Mouse (Mus musculus) spleen, postnatal 10 days (tissue): ENCODE results near the gene Aspn.

Experiments used
- DNase-seq, 2 experiments: peaks; one replicate each; pipeline ENCODE4 v3.0.0; 2021 to 2022; ENCODE audit warnings: low spot score in 2 of 2

Aspn gene

DNA sequence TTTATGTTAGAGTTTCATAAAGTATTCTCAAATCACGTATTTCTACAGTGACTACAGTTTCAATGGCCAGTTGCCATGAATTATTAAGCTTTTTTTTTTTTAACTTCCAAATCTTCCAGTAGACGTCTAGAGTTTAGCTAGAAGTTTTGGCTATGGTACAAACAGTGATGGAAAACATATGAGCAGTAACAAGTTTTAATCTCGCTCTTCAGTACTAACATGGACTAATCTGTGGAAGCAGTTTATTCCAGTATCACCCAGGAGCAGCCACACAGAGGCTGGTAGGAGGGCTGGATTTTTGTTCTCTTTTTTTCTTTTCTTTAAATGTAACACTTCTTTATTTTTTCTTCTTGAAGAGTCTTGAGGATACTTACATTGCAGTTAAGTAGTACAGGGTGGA is at the start of gene Aspn:
TSS of gene Aspn (plus strand) at position 165 of the 400 bp plus-strand sequence.
- DNase-seq, result no peak

DNA sequence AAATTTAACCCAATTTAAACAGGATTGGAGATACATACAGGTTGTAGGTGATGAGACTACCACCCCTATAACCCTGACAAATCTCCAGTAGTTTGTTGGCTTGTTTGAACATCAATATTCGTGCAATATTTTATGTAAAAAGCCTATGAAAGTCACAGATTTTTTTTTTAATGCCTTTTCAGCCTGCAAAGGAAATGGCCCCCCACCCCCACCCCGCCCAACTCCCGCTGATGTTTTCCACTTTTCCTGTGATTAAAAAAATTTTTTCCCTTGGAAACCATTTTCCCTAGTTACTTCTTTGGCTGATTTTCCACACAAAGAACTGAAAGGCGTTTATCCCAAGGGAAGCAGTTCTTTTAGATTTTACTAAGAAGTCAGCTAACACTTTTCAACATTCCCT is 39.7 kb upstream of the Aspn start, which contains the start of gene Ecm2:
TSS of gene Ecm2 (plus strand) at position 301 of the 400 bp plus-strand sequence.
- DNase-seq, result no peak

DNA sequence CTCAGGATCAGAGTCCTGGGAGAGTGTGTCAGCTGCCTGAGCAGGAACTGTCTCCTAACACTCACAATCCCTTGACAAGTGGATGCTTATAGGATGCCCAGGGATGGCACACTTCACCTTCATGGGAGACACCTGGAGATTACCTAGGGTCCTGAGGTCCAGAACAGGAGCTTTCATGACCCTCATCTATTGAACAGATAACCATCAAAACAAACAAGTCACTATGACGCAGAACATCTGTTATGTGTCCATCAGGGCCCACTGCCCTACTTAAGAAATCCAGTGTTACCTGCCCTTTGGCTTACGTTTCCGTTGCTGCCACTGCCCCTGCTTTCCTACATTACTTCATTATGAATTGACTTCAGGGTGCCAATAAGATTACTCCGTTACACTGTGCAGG is 38.5 kb upstream of the Aspn start:
- DNase-seq, result no peak

DNA sequence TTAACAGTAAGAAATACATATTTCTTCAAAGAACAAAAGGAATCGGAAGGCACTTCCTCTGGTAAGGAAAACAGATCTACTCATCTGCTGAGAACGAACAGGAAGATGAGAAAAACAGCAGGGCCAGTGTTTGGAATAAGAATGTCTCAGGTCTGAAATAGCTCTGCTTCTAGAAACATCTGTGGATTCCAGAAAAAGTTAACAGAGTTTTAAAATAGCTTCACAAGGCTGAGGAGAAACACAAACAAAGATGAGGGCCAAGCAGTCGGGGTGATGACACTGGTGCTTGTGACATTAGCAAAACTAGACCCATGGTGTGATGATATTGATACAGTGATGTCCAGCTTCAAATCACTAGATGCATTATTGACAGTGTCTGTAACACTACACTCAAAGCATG is 37.1 kb upstream of the Aspn start:
- no peak for DNase-seq

DNA sequence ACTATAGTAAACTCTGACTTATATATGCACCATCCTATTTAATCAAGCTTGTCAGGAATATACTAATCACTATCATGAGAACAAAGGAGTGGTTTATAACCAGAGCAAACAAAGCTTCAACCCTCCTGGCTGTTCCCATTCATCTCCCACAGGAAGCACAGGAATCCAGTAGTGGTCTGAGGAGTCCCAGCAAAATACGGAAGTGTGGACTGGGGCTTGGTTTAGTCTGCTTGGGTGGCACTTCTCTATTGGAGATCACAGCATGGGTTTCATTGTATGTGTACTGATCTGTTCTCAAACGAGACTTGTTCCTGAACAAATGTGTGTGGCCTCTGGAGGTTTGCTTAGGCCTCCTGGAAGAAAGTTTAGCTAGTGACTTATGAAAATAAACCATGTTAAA is 25.5 kb upstream of the Aspn start:
- DNase-seq, result no peak

DNA sequence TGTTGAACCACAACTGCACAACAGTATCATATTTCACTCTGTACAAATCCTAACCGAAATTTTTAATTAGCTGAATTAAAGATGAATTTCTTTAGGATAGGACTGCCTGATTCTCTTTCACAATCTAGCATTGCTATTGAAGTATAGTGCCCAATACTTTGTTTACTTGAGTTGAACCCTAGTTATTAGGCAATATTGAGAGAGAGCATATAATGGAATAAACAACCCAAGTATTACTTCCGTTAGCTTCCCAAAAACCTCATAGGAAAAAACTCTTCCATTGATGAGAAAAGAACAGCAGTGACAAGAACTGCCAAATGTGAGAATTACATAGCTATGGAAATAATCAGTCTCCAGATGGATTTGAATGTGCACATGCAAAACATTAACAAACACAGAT is 18.0 kb upstream of the Aspn start:
- DNase-seq, result no peak

DNA sequence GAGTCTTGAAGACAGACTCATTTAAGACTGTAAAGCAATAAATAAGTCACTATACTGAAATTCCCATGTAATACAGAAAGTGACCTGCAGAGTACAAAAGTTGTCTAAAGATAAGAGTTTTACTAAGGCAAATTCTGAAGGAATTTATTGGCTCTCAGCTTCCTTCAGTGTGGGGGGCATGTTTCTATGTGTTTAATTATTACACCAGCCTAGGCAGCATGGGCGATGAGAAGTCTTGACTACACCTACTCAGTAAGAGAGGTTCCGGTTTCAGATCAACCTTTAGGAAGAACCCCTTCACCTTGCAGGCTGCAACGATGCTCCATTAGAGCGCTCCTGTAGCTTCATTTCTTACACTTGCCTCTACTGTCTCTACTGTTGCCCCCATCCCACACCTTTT is 13.6 kb upstream of the Aspn start:
- no peak for DNase-seq

DNA sequence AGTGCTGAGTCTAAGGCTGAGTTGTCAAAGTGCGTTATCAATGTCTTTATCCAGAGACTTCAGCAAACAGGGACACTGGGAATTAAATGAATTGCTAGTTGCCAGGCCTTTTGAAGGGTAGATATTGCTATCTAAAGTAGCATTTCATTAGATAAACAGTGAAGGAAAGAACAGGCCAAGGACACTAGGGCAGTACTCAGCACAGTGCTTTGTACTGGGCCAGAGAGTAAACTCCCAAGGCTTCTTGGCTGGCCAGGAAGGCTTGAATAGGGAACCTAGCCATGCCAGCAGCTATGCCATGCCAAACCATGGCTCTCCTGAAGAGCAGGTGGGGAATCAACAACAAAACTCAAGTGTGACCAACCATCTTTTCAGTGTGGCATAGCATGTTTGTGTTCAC is 7.3 kb upstream of the Aspn start:
- no peak for DNase-seq

DNA sequence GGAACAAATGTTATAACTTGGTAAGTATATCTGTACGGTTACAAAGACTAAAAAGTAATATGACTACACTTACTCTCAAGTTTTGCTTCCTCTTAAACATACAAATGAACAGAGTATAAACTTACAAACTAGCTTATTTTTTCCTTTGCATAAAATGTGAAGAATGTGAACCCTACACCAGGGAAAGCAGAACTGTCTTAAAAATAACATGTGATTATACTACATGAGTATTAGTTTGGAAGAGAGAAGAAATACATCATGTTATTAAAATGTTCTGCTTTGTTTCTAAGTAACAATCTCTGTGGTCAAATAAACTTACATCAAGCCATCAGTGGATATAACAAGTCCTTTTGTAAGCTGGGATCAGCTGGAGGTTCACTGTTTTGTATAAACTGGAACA is 5.5 kb upstream of the Aspn start:
- no peak for DNase-seq

DNA sequence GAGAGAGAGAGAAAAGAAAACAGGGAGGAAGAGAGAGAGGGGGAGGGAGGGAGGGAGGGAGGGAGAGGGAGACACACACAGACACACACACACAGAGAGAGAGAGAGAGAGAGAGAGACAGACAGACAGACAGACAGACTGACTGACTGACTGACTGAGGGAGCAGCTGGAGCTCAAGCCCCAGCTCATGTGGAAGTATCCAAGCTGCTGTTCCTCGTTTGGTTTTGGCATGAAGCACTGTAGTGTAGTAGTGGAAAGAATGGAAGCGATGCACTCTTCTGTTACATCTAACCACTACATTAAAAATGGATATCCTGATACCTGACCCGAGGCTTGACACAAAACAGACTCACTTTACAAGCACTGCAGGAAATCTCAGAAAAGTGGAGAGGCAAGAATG is 1.4 kb downstream of the Aspn start:
- DNase-seq, result no peak

DNA sequence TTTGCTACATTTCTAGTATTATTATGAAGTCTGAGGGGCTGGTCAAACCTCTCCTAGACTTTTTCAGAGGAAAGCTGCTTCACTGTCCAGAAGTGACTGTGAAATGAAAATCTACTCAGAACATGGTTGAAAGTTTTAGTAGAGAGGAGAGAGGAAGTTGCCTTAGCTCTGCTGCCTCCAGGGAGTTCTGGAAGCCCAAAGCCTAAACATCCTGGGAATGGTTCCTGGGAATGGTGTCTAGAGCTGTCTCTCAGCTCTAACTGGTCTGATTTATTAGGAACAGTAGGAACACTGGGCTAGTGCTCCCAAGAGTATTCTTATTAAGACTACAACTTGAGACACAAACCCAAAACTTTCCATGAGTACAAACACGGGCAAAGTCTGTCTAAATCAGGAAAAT is 2.3 kb downstream of the Aspn start:
- no peak for DNase-seq

DNA sequence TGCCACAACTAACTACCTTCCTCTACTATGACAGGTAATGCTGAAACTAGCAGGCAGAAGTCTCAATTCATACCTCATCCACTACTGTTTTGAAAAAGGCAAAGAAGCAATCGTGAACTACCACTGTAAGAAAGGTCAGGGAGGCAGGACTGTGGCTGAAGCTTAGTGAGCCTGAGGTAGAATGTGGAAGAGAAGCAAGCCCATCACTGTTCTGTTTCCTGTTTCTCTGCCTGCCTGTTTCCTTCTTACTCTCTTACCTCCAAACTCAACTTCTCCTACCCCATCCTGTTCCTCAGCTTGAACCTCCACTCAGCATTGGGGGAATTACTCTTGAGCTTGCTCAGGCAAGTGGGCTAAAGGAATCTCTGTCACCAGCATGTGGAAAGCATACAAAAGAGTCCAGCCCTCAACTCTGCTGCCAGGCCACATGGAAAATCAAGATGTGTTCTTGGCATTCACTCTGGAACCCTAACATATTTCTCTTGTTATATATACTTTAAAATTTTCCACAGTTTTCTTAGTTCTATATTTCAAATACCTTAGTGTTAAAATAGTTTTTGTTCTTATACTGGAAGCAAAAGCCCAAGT is 3.4 kb downstream of the Aspn start:
- no peak for DNase-seq

DNA sequence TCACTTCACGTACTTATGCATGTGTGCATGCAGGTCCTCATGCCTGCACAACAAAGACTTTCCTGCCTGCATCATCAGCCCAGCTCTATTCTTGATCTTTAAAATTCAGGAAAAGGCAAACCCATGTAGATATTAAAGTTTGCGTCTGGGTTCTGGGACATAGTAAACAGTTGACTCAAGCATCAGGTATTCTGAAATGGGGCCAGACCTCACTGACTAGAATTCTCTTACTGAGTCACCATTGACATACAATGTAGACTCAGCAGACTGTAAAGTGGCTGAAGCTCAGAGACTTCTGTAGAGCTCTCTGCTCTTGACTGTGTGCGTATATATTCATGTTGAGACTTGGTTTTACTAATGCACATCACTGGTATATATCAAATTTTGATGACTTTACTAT is 5.4 kb downstream of the Aspn start:
- no peak for DNase-seq

DNA sequence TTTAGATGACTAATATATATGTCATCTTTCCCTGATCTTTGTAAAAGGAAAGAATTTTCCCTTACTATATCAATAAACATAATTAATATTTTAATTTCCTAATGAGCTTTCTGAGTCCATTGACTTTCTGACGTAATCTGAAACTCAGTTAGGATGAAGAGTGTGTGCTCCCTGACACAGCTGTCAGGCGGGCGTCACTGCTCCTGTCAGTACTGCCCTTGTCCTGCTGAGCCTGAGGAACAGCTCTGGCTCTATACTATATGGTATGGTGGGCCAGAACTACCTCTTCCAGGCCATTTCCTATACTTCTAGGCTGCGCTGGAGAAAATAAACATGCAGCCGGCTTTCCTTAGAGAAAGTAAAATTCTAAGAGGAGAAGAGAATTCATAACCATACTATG is 10.3 kb downstream of the Aspn start:
- DNase-seq, result no peak

DNA sequence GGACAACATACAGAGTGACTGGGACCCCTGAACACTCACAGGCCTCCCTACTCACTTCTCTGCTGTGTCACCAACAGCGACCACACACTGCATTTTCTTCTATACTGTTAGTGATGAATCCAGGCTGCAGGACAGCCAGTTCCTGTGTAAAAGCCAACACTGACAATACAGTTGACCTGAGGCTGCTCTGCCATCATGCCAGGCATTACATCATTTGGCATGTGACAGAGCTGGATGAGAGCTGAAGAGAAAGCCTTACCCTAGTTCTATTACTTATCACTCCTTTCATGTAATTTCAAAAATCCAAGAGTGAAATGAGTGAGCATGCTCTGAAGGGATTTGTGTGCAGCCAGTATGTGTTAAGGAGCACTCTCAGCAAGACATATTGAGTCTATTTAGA is 12.0 kb downstream of the Aspn start:
- DNase-seq, result no peak

DNA sequence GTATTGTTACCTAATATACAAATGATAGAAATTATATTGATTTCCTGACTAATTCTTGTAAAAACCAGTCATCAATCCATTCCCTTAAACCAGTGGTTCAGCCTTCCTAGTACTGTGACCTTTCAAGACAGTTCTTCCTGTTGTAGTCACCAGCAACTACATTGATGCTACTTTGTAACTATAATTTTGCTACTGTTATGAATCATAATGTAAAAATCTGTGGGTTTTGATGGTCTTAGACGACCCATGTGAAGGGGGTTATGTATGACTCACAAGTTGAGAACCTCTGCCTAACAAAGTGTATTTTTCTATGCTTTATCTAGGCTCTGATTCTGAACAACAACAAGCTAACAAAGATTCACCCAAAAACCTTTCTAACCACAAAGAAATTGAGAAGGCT is 12.7 kb downstream of the Aspn start:
- no peak for DNase-seq

DNA sequence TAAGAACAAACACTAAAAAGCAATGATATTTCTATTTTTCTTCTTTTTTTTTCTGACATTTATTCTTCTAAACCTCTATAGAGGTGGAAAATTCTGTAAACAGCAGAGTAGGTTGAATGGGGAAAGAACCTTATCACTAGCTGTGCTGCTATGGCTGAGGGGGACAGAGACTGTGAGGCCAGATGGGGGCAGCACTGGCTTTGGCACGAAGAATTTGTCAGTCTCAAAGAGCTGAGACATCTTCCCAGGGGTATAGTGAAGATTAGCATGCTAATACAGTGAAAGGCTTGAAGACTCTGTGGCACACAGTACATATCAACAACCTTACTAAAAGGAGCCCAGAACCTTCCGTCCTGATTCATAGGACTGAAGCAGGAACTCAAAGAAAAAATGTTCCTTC is 14.9 kb downstream of the Aspn start:
- peak in 1 of 2 experiments; percentile 49 for DNase-seq

DNA sequence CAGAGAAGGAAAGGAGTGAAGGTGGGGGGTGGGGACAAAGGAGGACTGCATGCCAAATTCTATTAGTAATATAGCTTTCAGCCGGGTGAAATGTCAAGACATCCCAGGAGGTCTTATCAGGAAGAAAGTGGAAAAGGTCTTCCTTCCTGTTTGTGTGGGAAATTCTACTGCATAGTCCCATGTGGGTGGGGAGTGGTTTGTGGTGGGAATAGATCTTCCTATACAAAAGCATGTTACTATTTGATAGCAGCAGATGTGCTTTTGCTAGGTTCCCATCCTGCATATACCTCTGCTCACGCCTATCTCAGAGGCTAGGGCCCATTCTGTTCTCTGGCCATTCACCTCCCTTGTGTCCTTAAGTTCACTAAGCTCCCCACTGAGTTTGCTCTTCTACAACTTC is 16.6 kb downstream of the Aspn start:
- no peak for DNase-seq

DNA sequence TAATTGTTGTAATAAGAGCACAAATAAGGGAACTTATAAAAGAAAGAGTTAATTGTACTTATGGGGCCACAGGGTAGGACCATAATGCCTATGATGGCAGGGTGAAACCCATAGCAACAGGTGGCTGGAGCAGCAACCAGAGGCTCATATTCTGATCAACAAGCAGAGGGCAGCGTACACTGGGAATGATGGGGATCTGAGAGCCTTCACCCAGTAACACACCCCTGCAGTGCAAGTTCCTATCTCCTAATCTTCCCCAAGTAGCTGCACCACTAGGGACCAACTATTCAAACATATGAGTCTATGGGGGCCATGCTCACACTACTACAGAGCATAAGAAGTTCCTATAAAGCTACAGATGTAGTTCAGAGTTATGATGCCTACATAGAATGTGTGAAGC is 20.1 kb downstream of the Aspn start:
- DNase-seq, result no peak

DNA sequence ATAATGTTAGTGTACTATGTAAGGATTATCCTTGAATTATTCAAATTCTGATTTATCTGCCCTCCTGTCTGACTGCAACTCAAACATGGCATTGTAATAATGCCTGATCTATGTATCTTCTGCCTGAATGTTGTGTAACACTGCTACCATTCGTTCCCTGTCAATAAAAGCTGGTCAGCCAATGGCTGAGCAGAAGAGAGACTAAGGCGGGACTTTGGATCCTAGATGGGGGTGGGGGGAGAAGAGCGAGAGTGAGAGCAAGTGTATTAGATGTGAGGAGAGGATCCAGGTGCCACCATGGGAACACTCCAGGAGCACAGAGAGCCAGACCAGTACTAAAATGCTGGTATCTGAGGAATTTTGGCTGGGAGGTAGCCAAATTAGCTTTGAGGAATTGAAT is 26.1 kb downstream of the Aspn start:
- DNase-seq, result no peak

DNA sequence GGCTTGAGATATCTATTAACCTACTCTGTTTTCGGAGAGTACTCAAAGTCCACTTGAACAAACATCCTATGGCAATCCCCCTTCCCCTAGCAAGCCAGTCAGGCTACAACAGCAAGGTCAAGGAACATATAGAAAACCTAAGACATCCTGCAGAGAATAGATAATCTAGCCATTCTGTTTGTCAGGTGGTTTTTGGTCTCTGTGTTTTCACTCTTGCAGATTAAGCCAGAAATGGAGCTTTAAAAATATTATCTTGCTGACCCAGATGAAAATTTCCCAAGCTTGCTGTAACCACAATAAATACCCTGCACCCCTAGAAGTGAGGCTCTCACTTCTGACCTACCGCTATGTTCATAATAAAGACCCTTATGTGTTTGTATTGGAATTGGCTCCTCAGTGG is 27.2 kb downstream of the Aspn start:
- no peak for DNase-seq

DNA sequence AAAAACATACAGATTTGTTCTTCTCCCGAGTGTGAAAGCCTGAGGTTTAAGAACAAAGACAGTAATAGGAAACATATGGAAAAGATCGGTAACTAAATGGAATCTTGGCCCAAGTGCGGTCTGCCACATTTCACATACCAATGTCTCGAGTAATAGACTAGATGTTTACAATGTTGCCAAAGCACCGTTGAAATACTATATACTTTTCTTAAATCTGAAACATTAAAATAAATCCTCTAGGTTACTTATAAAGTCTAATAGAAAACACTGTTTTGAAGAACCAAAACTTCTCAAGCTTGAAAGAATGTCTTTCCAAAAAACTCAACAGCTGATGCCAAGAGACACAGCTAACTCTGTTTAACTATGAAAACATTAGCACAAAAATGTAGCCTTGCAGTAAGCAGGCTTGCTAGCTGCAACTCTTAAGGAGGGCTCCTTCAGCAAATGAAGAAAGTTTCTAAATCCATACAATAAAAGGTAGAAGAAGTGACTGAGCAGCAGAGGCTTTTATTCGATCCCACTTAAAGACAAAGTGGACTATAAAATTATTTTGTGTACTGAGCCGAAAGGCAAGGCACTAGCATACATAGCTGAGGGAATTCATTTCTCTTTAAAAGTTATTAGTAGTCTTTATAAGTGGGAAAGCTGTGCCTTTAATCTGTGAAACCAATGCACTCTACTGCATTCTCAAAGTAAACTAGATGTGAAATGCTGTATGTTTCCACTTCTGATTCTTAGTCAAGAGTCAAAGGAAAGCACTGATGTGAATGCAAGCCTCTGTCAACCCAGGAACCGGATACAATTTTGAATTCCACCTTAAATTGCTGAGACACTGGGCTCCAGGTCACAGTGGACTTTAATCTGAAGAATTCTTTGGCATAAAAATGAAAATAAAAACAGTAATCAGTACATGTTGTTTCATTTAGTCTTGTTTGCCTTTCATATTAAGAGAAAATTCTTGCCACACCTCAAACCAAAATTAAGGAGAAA is 37.6 kb downstream of the Aspn start, which contains the start of gene Omd:
TSS of gene Omd (plus strand) at position 922 of the 990 bp plus-strand sequence.
- no peak for DNase-seq

DNA sequence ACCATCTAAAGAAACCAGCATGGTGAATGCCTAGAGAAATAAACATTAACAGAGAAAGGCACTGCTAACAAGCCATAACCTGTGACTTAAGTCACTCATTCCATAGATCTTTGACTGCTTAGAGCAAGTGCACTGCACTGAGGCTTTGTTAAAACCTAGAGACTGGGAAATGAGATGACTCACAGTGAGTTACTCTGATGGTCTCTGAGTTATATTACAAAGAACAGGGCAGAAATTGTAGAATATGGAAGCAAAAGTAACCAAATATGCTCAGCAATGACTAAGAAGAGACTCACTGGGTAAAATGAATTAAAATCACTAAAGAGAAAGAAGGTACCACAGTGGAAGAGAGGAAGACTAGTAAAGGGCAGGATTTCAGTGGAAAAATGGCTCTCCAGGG is 39.6 kb downstream of the Aspn start:
- DNase-seq, result no peak
